Mouse (Mus musculus): ENCODE results near the gene Plekhh2.

GRCm38 (mm10) chr17:84665691-84666090 lies 154.0 kb downstream of the Plekhh2 start:
- TF ChIP-seq CTCF (conservative IDR thresholded peaks at IDR 0.05; ENCODE audit: low read length): no peak
- TF ChIP-seq NANOG (IDR thresholded peaks at IDR 0.05; ENCODE audit: borderline replicate concordance, low read length): no peak
- TF ChIP-seq POU5F1 (IDR thresholded peaks at IDR 0.05; ENCODE audit: borderline replicate concordance, low read length): no peak
